Mouse (Mus musculus) limb, embryonic 12.5 days (tissue): ENCODE measurements at regions not wholly inside any gene's neighbourhood (a gene's known extent, or its start where the extent isn't known, plus 50 kb on each side); places are given as distances from the start of the nearest gene placed in this dataset.
A peak's percentile ranks its signal among the peaks of the same experiment; 100 is the strongest.

Experiments used
- ATAC-seq: fragments of 200-750 bp; cut with Nextera tagmentation; 2 replicates; pipeline ENCODE4 v1.8.0; 2017; ENCODE audit warnings: low read depth, moderate TSS enrichment; ENCODE audit not compliant: insufficient number of reproducible peaks, insufficient read depth, low FRiP score, low TSS enrichment
- H3K27ac ChIP-seq: fragments of 300-500 bp; sonication (generic); 2 replicates; pipeline ENCODE4 v1.5.1; 2016; ENCODE audit warnings: mild to moderate bottlenecking, moderate library complexity
- H3K27me3 ChIP-seq: fragments of 300-500 bp; sonication (generic); 2 replicates; pipeline ENCODE4 v1.6.1; 2016; ENCODE audit warnings: mild to moderate bottlenecking, moderate library complexity
- H3K36me3 ChIP-seq: fragments of 300-500 bp; sonication (generic); 2 replicates; pipeline ENCODE4 v1.6.1; 2016; ENCODE audit warnings: mild to moderate bottlenecking, moderate library complexity
- H3K4me1 ChIP-seq: fragments of 300-500 bp; sonication (generic); replicated peaks from 2 replicates; pipeline ENCODE4 v1.6.1; 2016
- H3K4me2 ChIP-seq: fragments of 300-500 bp; sonication (generic); 2 replicates; pipeline ENCODE4 v1.6.1; 2016; ENCODE audit warnings: mild to moderate bottlenecking, moderate library complexity
- H3K4me3 ChIP-seq: fragments of 300-500 bp; sonication (generic); replicated peaks from 2 replicates; pipeline ENCODE4 v1.5.1; 2016; ENCODE audit warnings: mild to moderate bottlenecking
- H3K9ac ChIP-seq: fragments of 300-500 bp; sonication (generic); replicated peaks from 2 replicates; pipeline ENCODE4 v1.6.1; 2016; ENCODE audit warnings: mild to moderate bottlenecking, moderate library complexity
- H3K9me3 ChIP-seq: fragments of 300-500 bp; sonication (generic); 2 replicates; pipeline ENCODE4 v1.6.1; 2016; ENCODE audit warnings: mild to moderate bottlenecking, moderate library complexity
- WGBS: fragments of 180-500 bp; shearing (Covaris S2); methylation state at CpG from one replicate; pipeline ENCODE4 v1.1.7; 2016; 5-methylcytosine and 5-hydroxymethylcytosine counted together

- Histone ChIP-seq H3K36me3 (no peaks in the 10 kb centered on the region), H3K9me3 (no peaks in the 10 kb centered on the region), H3K27ac (no peak overlapping the region), H3K4me3 (no peak overlapping the region), H3K27me3 (no peaks in the 10 kb centered on the region; the same call in 1 of the 2 replicates), H3K4me1 (no peaks in the 10 kb centered on the region), H3K9ac (no peak overlapping the region), H3K4me2 (no peak overlapping the region)
- 89% methylated on average over 1 of the region's 1 CpGs for WGBS
- no peak for ATAC-seq
These were observed 194.9 kb upstream of the Xylt1 start for GRCm38 (mm10) chr7:117185891-117186290.

GRCm38 (mm10) chr7:117196611-117197010 lies 184.2 kb upstream of the Xylt1 start:
- H3K4me1 ChIP-seq: no peaks in the 10 kb centered on the region

DNA sequence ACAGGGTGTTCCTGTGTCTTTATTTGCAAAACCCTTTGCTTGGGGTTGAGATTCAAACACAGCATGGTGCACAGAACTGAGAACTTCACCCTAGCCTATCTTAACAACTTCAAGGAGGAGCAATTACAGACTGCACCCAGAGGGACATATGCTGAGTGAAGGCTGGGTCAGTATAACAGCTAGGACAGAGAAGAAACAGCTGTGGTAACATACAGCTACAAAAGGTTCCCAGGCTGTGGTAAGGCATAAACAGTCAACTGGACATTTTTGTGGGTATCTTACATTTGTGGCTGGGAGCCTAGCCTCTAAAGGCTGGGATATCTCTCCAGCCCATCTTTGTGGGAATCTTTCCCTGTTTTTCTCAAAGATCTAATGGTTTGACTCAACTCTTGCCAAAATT lies 154.5 kb upstream of the Xylt1 start:
- Histone ChIP-seq H3K27ac (no peak overlapping the region), H3K9me3 (no peaks in the 10 kb centered on the region), H3K9ac (no peak overlapping the region), H3K4me3 (no peak overlapping the region), H3K4me1 (0 out of 2 replicates have a peak, but pooled peaks cover 3% of the 10 kb centered on the region), H3K27me3 (no peaks in the 10 kb centered on the region; the same call in 1 of the 2 replicates), H3K36me3 (no peaks in the 10 kb centered on the region), H3K4me2 (no peak overlapping the region)
- ATAC-seq: no peak

More at GRCm38 (mm10) chr7:117196611-117197010, 184.2 kb upstream of the Xylt1 start:
- Histone ChIP-seq H3K36me3 (no peaks in the 10 kb centered on the region), H3K9ac (no peak overlapping the region), H3K27me3 (no peaks in the 10 kb centered on the region), H3K4me3 (no peak overlapping the region), H3K27ac (no peak overlapping the region), H3K9me3 (no peaks in the 10 kb centered on the region), H3K4me2 (no peak overlapping the region)
- 77% methylated on average over 3 of the region's 3 CpGs for whole genome bisulfite sequencing
- ATAC-seq: no peak

GRCm38 (mm10) chr7:117229619-117230018 lies 151.2 kb upstream of the Xylt1 start:
- H3K9me3 ChIP-seq: no peaks in the 10 kb centered on the region
- ATAC-seq: no peak
- no peak overlapping the region for H3K27ac ChIP-seq
- no peak overlapping the region for H3K4me3 ChIP-seq
- no peaks in the 10 kb centered on the region for H3K4me1 ChIP-seq
- H3K9ac ChIP-seq: no peak overlapping the region
- 74% methylated on average over 5 of the region's 5 CpGs for WGBS
- H3K36me3 ChIP-seq: no peaks in the 10 kb centered on the region
- H3K27me3 ChIP-seq: no peaks in the 10 kb centered on the region; the same call in 1 of the 2 replicates
- H3K4me2 ChIP-seq: no peak overlapping the region

- H3K4me3 ChIP-seq: no peak overlapping the region
- H3K4me1 ChIP-seq: peaks cover 29% of the 10 kb centered on the region
- no peaks in the 10 kb centered on the region; the same call in 1 of the 2 replicates for H3K27me3 ChIP-seq
- H3K4me2 ChIP-seq: no peak overlapping the region
- no peak for ATAC-seq
- H3K27ac ChIP-seq: no peak overlapping the region
- WGBS: 78% methylated on average over 9 of the region's 9 CpGs
- no peaks in the 10 kb centered on the region for H3K9me3 ChIP-seq
- H3K9ac ChIP-seq: no peak overlapping the region
- H3K36me3 ChIP-seq: no peaks in the 10 kb centered on the region
These were observed 124.0 kb upstream of the Xylt1 start for GRCm38 (mm10) chr7:117256819-117257218.

DNA sequence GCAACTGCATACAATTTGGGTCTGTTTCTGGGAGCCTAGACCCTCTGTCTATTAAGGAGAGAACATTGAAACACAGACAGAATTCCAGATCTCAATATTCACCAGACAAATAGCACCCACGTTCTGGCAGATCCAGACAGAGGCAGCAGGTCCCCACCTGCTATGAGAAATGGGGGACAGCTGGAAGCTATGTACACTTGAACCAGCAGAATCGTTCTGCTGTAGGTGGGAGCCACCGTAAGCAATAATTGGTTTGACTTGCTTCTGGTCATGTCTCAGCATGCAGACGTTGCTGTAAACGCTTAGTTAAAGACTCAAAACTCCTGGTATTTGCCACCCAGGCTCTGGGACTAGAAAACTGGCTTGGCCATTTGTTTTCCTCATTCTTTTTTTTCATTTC lies 122.2 kb upstream of the Xylt1 start:
- no peak overlapping the region for H3K9ac ChIP-seq
- no peaks in the 10 kb centered on the region for H3K36me3 ChIP-seq
- peaks cover 39% of the 10 kb centered on the region for H3K4me1 ChIP-seq
- H3K4me2 ChIP-seq: no peak overlapping the region
- 18% methylated on average over 5 of the region's 5 CpGs for WGBS
- no peaks in the 10 kb centered on the region for H3K9me3 ChIP-seq
- ATAC-seq: no peak
- H3K27ac ChIP-seq: peak overlapping the region; percentile 66; the same call in 1 of the 2 replicates
- no peak overlapping the region for H3K4me3 ChIP-seq
- no peaks in the 10 kb centered on the region; the same call in 1 of the 2 replicates for H3K27me3 ChIP-seq

DNA sequence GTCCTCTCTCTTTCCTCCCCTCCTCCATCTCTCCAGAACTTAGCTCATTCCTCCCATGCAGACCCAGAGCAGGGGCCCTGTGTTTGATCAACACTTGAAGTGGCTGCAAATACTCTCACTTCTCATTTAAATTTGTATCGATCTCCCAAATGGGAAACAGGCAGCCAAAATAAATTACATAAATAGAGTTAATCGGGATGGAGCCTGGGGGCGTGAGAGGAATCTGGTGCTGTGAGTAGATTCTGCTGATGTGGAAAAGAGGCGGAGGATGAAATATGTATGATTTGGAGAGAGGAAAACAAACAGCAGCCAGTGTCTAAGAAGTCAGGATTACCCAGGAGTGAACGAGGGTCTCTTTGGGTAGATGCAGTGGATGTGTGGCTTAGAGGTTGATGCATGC lies 121.6 kb upstream of the Xylt1 start:
- H3K36me3 ChIP-seq: no peaks in the 10 kb centered on the region
- H3K27me3 ChIP-seq: no peaks in the 10 kb centered on the region; the same call in 1 of the 2 replicates
- WGBS: 30% methylated on average over 5 of the region's 5 CpGs
- peaks cover 39% of the 10 kb centered on the region for H3K4me1 ChIP-seq
- H3K27ac ChIP-seq: peak overlapping the region; percentile 66
- peak overlapping the region; percentile 16 for H3K4me2 ChIP-seq
- no peak for ATAC-seq
- no peaks in the 10 kb centered on the region for H3K9me3 ChIP-seq
- no peak overlapping the region for H3K9ac ChIP-seq
- no peak overlapping the region for H3K4me3 ChIP-seq

DNA sequence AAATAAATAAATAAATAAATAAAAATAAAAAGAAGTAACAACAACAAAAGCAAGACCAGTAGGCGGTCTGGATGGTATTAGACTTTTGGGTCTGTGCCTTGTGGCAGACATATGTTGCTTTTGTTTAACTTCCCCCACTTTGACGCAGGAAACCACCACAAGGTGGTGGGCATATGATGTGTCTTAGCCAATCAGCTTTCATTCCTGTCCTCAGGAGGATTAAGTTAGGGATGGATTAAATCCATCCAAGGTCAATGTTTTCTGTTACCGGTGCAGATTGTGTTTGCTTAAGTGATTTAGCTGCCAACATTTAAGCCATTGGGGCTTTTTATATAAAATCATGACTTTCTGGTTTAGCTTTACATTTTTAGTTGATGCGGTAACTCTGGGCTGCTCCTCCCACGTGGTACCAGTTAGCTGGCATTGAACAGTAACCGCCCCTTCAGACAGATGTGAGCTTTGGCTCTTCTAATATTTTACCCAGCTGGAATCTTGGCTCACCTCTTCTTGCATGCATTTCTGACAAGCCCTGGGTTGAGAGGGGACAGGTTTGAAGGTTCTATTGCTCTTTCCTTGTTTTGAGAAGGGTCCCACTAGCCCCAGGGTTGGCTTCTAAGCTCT lies 121.0 kb upstream of the Xylt1 start:
- peaks cover 39% of the 10 kb centered on the region for H3K4me1 ChIP-seq
- H3K36me3 ChIP-seq: no peaks in the 10 kb centered on the region
- no peak overlapping the region for H3K4me3 ChIP-seq
- H3K4me2 ChIP-seq: no peak overlapping the region
- 37% methylated on average over 6 of the region's 6 CpGs for WGBS
- H3K9me3 ChIP-seq: no peaks in the 10 kb centered on the region
- peak; percentile 81 for ATAC-seq
- H3K27ac ChIP-seq: 0 out of 2 replicates have a peak overlapping the region, but pooled peaks have one; percentile 1
- H3K27me3 ChIP-seq: no peaks in the 10 kb centered on the region; the same call in 1 of the 2 replicates
- H3K9ac ChIP-seq: no peak overlapping the region

- H3K4me3 ChIP-seq: no peak overlapping the region
- no peak overlapping the region for H3K4me2 ChIP-seq
- H3K9ac ChIP-seq: no peak overlapping the region
- ATAC-seq: no peak
- no peaks in the 10 kb centered on the region for H3K36me3 ChIP-seq
- no peaks in the 10 kb centered on the region for H3K27me3 ChIP-seq
- peaks cover 39% of the 10 kb centered on the region for H3K4me1 ChIP-seq
- no peaks in the 10 kb centered on the region for H3K9me3 ChIP-seq
- 90% methylated on average over 3 of the region's 3 CpGs for WGBS
- H3K27ac ChIP-seq: peak overlapping the region; percentile 1; the same call in 1 of the 2 replicates
These were observed 120.2 kb upstream of the Xylt1 start for GRCm38 (mm10) chr7:117260596-117260995.

- peaks cover 33% of the 10 kb centered on the region for H3K4me1 ChIP-seq
These were observed 117.7 kb upstream of the Xylt1 start for GRCm38 (mm10) chr7:117263126-117263525.

GRCm38 (mm10) chr7:117264341-117264740 lies 116.4 kb upstream of the Xylt1 start:
- H3K27me3 ChIP-seq: peaks cover 4% of the 10 kb centered on the region; the same call in 1 of the 2 replicates
- H3K4me3 ChIP-seq: no peak overlapping the region
- H3K9me3 ChIP-seq: no peaks in the 10 kb centered on the region
- H3K4me2 ChIP-seq: no peak overlapping the region
- no peak overlapping the region for H3K9ac ChIP-seq
- H3K4me1 ChIP-seq: peaks cover 22% of the 10 kb centered on the region
- no peak overlapping the region for H3K27ac ChIP-seq
- WGBS: 91% methylated on average over 6 of the region's 6 CpGs
- ATAC-seq: no peak
- H3K36me3 ChIP-seq: no peaks in the 10 kb centered on the region

More at GRCm38 (mm10) chr7:117263126-117263525, 117.7 kb upstream of the Xylt1 start:
- Histone ChIP-seq H3K27ac (no peak overlapping the region), H3K36me3 (no peaks in the 10 kb centered on the region), H3K27me3 (peaks cover 4% of the 10 kb centered on the region; the same call in 1 of the 2 replicates), H3K4me2 (0 out of 2 replicates have a peak overlapping the region, but pooled peaks have one; percentile 3), H3K9me3 (no peaks in the 10 kb centered on the region), H3K4me3 (no peak overlapping the region), H3K9ac (no peak overlapping the region)
- WGBS: 49% methylated on average over 12 of the region's 12 CpGs
- ATAC-seq: no peak

GRCm38 (mm10) chr7:117268096-117268495 lies 112.7 kb upstream of the Xylt1 start:
- H3K27ac ChIP-seq: no peak overlapping the region
- H3K27me3 ChIP-seq: peaks cover 4% of the 10 kb centered on the region; the same call in 1 of the 2 replicates
- H3K4me2 ChIP-seq: no peak overlapping the region
- no peak for ATAC-seq
- H3K9ac ChIP-seq: no peak overlapping the region
- H3K4me1 ChIP-seq: peaks cover 3% of the 10 kb centered on the region; the same call in 1 of the 2 replicates
- H3K4me3 ChIP-seq: no peak overlapping the region
- 86% methylated on average over 7 of the region's 7 CpGs for WGBS
- H3K36me3 ChIP-seq: no peaks in the 10 kb centered on the region
- H3K9me3 ChIP-seq: no peaks in the 10 kb centered on the region
